Mouse (Mus musculus): ENCODE results near the gene Rufy3. TPM values are rescaled to one million over a fixed set of nuclear protein-coding genes. Genes with fewer than 3 reads are reported as not detected.

Gene Rufy3
- polyA plus RNA-seq, 1 experiment from 2014 or later = 269 TPM

GRCm38 (mm10) chr5:88692586-88692985, 127.7 kb downstream of the Rufy3 start:
- 91% methylated on average over 4 of the region's 4 CpGs for WGBS
- H3K27ac ChIP-seq (replicated peaks) = no peak overlapping the region

GRCm38 (mm10) chr5:88693057-88693456, 128.2 kb downstream of the Rufy3 start:
- no peak overlapping the region for H3K9ac ChIP-seq
- no peak for ATAC-seq (ENCODE audit: low FRiP score, low read depth)
- H3K36me3 ChIP-seq = no peaks in the 10 kb centered on the region
- H3K27me3 ChIP-seq = no peaks in the 10 kb centered on the region
- no peaks in the 10 kb centered on the region for H3K9me3 ChIP-seq
- H3K4me2 ChIP-seq = no peak overlapping the region
- H3K4me3 ChIP-seq = no peak overlapping the region
- H3K4me1 ChIP-seq (replicated peaks) = no peaks in the 10 kb centered on the region
- no peak overlapping the region for H3K27ac ChIP-seq (replicated peaks)

More at GRCm38 (mm10) chr5:88692586-88692985, 127.7 kb downstream of the Rufy3 start:
- H3K36me3 ChIP-seq = no peaks in the 10 kb centered on the region
- H3K4me1 ChIP-seq (replicated peaks) = no peaks in the 10 kb centered on the region
- no peak overlapping the region for H3K4me3 ChIP-seq
- ATAC-seq (ENCODE audit: low FRiP score, low read depth) = no peak
- H3K27me3 ChIP-seq = no peaks in the 10 kb centered on the region
- H3K4me2 ChIP-seq = no peak overlapping the region
- H3K9me3 ChIP-seq = no peaks in the 10 kb centered on the region
- no peak overlapping the region for H3K9ac ChIP-seq

- Histone ChIP-seq H3K4me1 (replicated peaks) (no peaks in the 10 kb centered on the region), H3K27ac (replicated peaks) (no peak overlapping the region), H3K9me3 (no peaks in the 10 kb centered on the region), H3K9ac (no peak overlapping the region), H3K4me2 (no peak overlapping the region), H3K36me3 (no peaks in the 10 kb centered on the region), H3K4me3 (no peak overlapping the region), H3K27me3 (no peaks in the 10 kb centered on the region)
- WGBS = 68% methylated on average over 5 of the region's 5 CpGs
- no peak for ATAC-seq (ENCODE audit: low FRiP score, low read depth)
Observed at GRCm38 (mm10) chr5:88697291-88697690, 132.5 kb downstream of the Rufy3 start.

- Histone ChIP-seq H3K4me1 (replicated peaks) (no peaks in the 10 kb centered on the region), H3K36me3 (no peaks in the 10 kb centered on the region), H3K9ac (no peak overlapping the region), H3K27ac (replicated peaks) (no peak overlapping the region), H3K27me3 (no peaks in the 10 kb centered on the region), H3K4me3 (no peak overlapping the region), H3K9me3 (no peaks in the 10 kb centered on the region), H3K4me2 (no peak overlapping the region)
- WGBS = 77% methylated on average over 4 of the region's 4 CpGs
- ATAC-seq (ENCODE audit: low FRiP score, low read depth) = no peak
Observed at GRCm38 (mm10) chr5:88699251-88699913, 134.5 kb downstream of the Rufy3 start.

Other genes with a start within 250 kb of the Rufy3 start
- gene Prol1, start 247.7 kb upstream of the Rufy3 start, polyA plus RNA-seq (2015; fragmentation: Nextera tagmentation; extraction: Ambion mirVana) = not detected in 2 replicates
- not detected in 2 replicates for gene Amtn, start 188.9 kb upstream of the Rufy3 start, polyA plus RNA-seq (2015; fragmentation: Nextera tagmentation; extraction: Ambion mirVana)
- not detected in 2 replicates for gene Ambn, start 109.0 kb upstream of the Rufy3 start, polyA plus RNA-seq (2015; fragmentation: Nextera tagmentation; extraction: Ambion mirVana)
- not detected in 2 replicates for gene Enam, start 77.1 kb upstream of the Rufy3 start, polyA plus RNA-seq (2015; fragmentation: Nextera tagmentation; extraction: Ambion mirVana)
- gene Jchain, start 37.1 kb upstream of the Rufy3 start, polyA plus RNA-seq (2015; fragmentation: Nextera tagmentation; extraction: Ambion mirVana) = 0.29 and 0.30 TPM in 2 replicates
- gene Utp3, start 10.6 kb upstream of the Rufy3 start, polyA plus RNA-seq (2015; fragmentation: Nextera tagmentation; extraction: Ambion mirVana) = 43.8 and 44.6 TPM in 2 replicates
- 60.4 and 61.7 TPM in 2 replicates for gene Grsf1, start 111.1 kb downstream of the Rufy3 start, polyA plus RNA-seq (2015; fragmentation: Nextera tagmentation; extraction: Ambion mirVana)
- 8.9 and 9.2 TPM in 2 replicates for gene Mob1b, start 155.8 kb downstream of the Rufy3 start, polyA plus RNA-seq (2015; fragmentation: Nextera tagmentation; extraction: Ambion mirVana)
- gene Dck, start 200.0 kb downstream of the Rufy3 start, polyA plus RNA-seq (2015; fragmentation: Nextera tagmentation; extraction: Ambion mirVana) = 46.9 and 53.4 TPM in 2 replicates

All from hindbrain, embryonic 15.5 days (tissue).